In the genomic region with DNA sequence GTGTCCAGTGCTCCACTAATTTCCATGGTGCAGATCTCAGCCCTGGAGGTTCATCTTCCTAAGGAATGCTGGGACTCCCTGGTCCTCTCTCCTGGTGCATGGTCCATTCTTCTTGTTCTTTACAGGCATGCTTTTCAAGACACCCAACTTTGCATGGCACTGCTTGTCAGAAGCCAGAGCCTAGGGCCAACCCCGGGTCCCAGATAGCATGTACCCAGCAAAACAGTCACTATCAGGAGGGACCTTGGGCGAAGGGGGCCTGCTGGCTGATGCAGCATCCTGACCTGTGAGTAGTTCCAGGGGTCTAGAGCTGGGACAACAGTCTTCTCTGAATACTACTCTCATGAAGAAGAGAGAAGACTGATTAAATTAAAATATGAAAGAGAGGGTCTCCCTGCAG, we compare ENCODE assay signal across 17 mouse cellular contexts.
"Had no signal": no experiment of that assay in that cellular context is flagged by ENCODE, and none has a peak within 500 bp of the region (broad histone marks: within the 10 kb centered on the region; RNA-seq: fewer than 3 reads in every experiment).

No protein-coding gene starts in this region.

- ATAC-seq: lung, postnatal 0 days; midbrain, embryonic 13.5 days; midbrain, embryonic 15.5 days had no signal

- H3K9me3 ChIP-seq: lung, embryonic 15.5 days; megakaryocyte, embryonic 14.5 days; midbrain, embryonic 13.5 days; midbrain, embryonic 15.5 days; neural tube, embryonic 12.5 days; stomach, embryonic 15.5 days had no signal

- H3K36me3 ChIP-seq: lung, embryonic 15.5 days; midbrain, embryonic 13.5 days; midbrain, embryonic 15.5 days; neural tube, embryonic 12.5 days; stomach, embryonic 15.5 days had no signal

- H3K27me3 ChIP-seq: lung, embryonic 15.5 days; megakaryocyte, embryonic 14.5 days; midbrain, embryonic 13.5 days; midbrain, embryonic 15.5 days; neural tube, embryonic 12.5 days; stomach, embryonic 15.5 days had no signal

- H3K27ac ChIP-seq: lung, embryonic 15.5 days; macrophage; midbrain, embryonic 13.5 days; midbrain, embryonic 15.5 days; neural tube, embryonic 12.5 days; stomach, embryonic 15.5 days; stomach, postnatal 0 days had no signal

- H3K4me2 ChIP-seq: lung, embryonic 15.5 days; midbrain, embryonic 11.5 days; midbrain, embryonic 13.5 days; midbrain, embryonic 15.5 days; neural tube, embryonic 12.5 days; stomach, embryonic 15.5 days had no signal

- H3K9ac ChIP-seq: lung, embryonic 15.5 days; midbrain, embryonic 13.5 days; midbrain, embryonic 15.5 days; neural tube, embryonic 12.5 days; stomach, embryonic 15.5 days had no signal

- H3K4me1 ChIP-seq: stomach, embryonic 15.5 days had no signal

- DNase-seq: lung, adult 2 months; lung, postnatal 14 days; lung, postnatal 36 days; right cerebral cortex, postnatal 14 days; spleen, adult 18-20 months; thymus, postnatal 14 days; thymus, postnatal 36 days had no signal

- H3K4me3 ChIP-seq: lung, embryonic 15.5 days; megakaryocyte, embryonic 14.5 days; midbrain, embryonic 13.5 days; midbrain, embryonic 15.5 days; neural tube, embryonic 12.5 days; stomach, embryonic 15.5 days had no signal
